Mouse (Mus musculus) left cerebral cortex, adult 2 months (tissue): ENCODE measurements around the gene Ranbp10. TPM values are rescaled to one million over a fixed set of nuclear protein-coding genes. Genes with fewer than 3 reads are reported as not detected.
"Not testable (repeated sequence)": the region's sequence is repeated elsewhere in the genome, so short reads cannot be mapped to it uniquely, and the experiment has no call there.

Experiments used
- DNase-seq, 2 experiments: peaks; one replicate each; pipeline ENCODE4 v3.0.0; 2021 to 2022; ENCODE audit warnings: low spot score in 2 of 2, mixed read lengths in 1 of 2; ENCODE audit errors: extremely low spot score in 1 of 2
- H3K27ac ChIP-seq: fragments of 200-600 bp; 2 replicates; pipeline ENCODE4 v1.8.1; 2022
- H3K4me3 ChIP-seq: fragments of 200-600 bp; 2 replicates; pipeline ENCODE4 v1.8.1; 2022
- CTCF ChIP-seq: fragments of 200-600 bp; IDR thresholded peaks from 2 replicates; pipeline ENCODE4 v1.8.1; 2022; ENCODE audit warnings: antibody characterized with exemption, mild to moderate bottlenecking, moderate library complexity
- intact Hi-C: fragments of 180-260 bp; cut with DNase I; formaldehyde crosslinking; loops from one replicate; pipeline ENCODE4 v1.15.1; 2025
- total RNA-seq, 2 experiments: library from RNA; stranded (reverse); gene quantifications; 2 replicates each; pipeline ENCODE4 v1.2.3; 2021

The Ranbp10 gene
- total RNA-seq, 2 experiments from 2014 or later, result 23.7 to 25.2 TPM

GRCm38 (mm10) chr8:105854715-105855216, 27.6 kb upstream of the Ranbp10 start, which contains the start of gene Thap11:
Gene Thap11 (plus strand): TSS chr8:105855132.
- TF ChIP-seq CTCF, result peak; percentile 90
- Histone ChIP-seq H3K4me3 (peak within 1 kb of the TSS; percentile 67), H3K27ac (peak within 1 kb of the TSS; percentile 98)
- intact Hi-C loops, result loop anchor here (2.0 to 5.0 kb wide), 3 partner anchors 76 to 158 kb away; partner anchors contain the start of gene Ddx28
- DNase-seq, result peak; percentile 88

DNA sequence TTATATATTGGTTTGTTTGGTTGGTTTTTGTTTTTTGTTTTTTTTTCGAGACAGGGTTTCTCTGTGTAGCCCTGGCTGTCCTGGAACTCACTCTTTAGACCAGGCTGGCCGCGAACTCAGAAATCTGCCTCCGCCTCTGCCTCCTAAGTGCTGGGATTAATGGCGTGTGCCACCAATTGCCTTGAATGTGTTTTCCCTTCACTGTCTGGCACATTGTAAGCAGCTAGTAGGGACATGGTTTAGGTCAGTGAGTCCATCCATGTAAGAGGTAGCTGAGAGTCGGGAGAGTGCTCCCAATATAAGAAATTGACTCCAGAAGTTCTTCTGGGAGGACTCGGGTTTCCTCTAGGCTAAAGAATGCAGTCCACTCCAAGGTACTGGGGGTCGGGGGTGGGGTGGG, 27.2 kb upstream of the Ranbp10 start:
- DNase-seq, result no peak
- Histone ChIP-seq H3K4me3 (no peak overlapping the region; the same call in none of the 2 replicates), H3K27ac (peak overlapping the region; percentile 45; the same call in 1 of the 2 replicates)
- TF ChIP-seq CTCF, result no peak
- intact Hi-C loops, result loop anchor here (2.0 to 5.0 kb wide), 3 partner anchors 76 to 158 kb away; partner anchors contain the start of gene Ddx28

DNA sequence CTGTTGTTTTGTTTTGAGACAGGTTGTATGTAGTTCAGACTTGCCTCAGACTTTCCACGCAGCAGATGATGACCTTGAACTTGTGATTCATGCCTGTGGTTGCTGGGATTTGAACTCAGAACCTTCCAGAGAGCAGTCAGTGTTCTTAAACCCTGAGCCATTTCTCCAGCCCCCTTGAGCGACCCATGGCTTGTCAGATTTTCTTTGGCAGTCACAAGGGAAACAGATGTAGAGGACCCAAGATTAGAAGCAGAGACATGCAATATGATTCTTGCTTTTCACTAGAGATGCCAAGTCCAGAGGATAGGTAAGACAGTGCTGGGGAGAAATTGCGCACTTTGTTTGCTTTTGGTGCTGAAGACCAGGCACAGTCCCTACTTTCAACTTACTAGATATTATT, 26.0 kb upstream of the Ranbp10 start, which contains the start of gene Cenpt:
Gene Cenpt (minus strand): TSS at position 101 of the 400 bp plus-strand sequence.
- Histone ChIP-seq H3K27ac (no peak within 1 kb of the TSS; the same call in 1 of the 2 replicates), H3K4me3 (no peak within 1 kb of the TSS)
- no peak for DNase-seq
- no peak for TF ChIP-seq CTCF
- intact Hi-C loops, result loop anchor here (5.0 kb wide), 2 partner anchors 141 to 159 kb away; partner anchors contain the start of gene Ddx28

DNA sequence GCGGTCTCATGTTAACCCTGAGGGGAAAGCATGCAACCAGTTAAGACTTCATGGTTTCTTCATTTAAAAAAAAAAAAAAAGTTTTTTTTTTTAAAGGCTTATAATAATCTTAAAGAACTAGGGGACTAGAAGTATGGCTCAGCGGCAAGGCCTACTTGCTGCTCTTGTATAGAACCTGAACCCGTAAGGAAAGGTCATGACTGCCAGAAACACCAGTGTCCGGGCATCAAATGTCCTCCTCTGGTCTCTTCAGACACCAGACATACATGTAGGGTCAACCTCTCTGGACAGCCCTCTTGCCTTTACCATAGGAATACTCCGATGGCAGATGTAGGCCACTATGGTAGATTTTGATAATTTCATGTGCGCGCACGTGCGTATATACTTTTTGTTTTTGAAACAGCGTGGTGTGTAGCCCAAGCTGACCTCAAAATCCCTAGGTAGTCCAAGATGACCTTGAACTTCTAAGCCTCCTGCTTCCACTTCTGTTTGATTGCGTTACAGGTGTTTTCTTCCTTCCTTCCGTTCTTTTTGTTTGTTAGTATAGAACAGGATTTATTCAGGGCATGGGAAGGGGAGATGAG, 25.1 kb upstream of the Ranbp10 start:
- Histone ChIP-seq H3K27ac (no peak overlapping the region; the same call in 1 of the 2 replicates), H3K4me3 (peak overlapping the region; percentile 70)
- intact Hi-C loops, result loop anchor here (5.0 kb wide), 2 partner anchors 140 to 160 kb away; partner anchors contain the start of gene Ddx28
- TF ChIP-seq CTCF, result no peak
- no peak for DNase-seq

GRCm38 (mm10) chr8:105851651-105852143, 24.5 kb upstream of the Ranbp10 start:
- Histone ChIP-seq H3K27ac (peak overlapping the region; percentile 67), H3K4me3 (peak overlapping the region; percentile 70)
- no peak for TF ChIP-seq CTCF

DNA sequence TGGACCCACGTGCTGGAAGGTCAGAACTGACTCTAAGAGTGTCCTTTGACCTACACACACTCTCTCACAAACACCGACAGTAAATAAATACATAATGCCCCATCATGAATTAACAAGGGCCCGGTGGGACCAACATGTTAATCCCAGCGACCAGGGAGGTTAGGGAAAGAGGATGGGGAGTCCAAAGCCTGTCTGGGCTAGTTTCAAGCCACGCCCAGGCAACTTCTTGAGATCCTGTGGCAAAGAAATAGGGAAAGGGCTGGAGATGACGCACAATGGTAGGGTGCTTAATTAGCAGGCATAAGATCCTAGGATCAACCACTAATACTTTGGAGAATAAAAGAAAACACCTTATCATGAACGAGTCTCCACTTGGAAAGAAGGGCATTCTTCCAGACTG, 23.5 kb upstream of the Ranbp10 start:
- Histone ChIP-seq H3K27ac (no peak overlapping the region), H3K4me3 (no peak overlapping the region)
- no peak for TF ChIP-seq CTCF
- no peak for DNase-seq
- intact Hi-C loops, result loop anchor here (5.0 kb wide), 2 partner anchors 138 to 162 kb away; partner anchors contain the start of gene Ddx28

More at GRCm38 (mm10) chr8:105851651-105852143, 24.5 kb upstream of the Ranbp10 start:
- DNase-seq, result peak; percentile 84 to 87
- intact Hi-C loops, result loop anchor here (5.0 kb wide), 2 partner anchors 139 to 161 kb away; partner anchors contain the start of gene Ddx28

DNA sequence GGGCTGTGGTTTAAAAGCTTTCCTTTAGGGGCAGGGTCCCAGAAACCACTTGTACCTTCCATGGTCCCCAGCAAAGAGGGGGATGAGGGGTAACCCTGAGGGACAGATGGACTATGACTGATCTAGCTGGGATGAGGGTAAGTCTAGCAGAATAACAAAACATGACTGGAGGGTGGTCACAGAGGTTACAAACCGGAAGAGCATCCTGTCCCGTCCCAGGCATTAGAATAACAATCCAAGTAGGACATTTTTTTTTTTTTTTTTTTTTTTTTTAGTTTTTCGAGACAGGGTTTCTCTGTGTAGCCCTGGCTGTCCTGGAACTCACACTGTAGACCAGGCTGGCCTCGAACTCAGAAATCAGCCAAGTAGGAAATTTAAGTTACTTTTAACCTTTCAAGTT, 22.9 kb upstream of the Ranbp10 start:
- Histone ChIP-seq H3K27ac (no peak overlapping the region), H3K4me3 (no peak overlapping the region)
- no peak for DNase-seq
- no peak for TF ChIP-seq CTCF
- intact Hi-C loops, result loop anchor here (5.0 kb wide), 2 partner anchors 138 to 162 kb away; partner anchors contain the start of gene Ddx28

GRCm38 (mm10) chr8:105846678-105847077, 19.5 kb upstream of the Ranbp10 start:
- Histone ChIP-seq H3K4me3 (no peak overlapping the region), H3K27ac (no peak overlapping the region)
- intact Hi-C loops, result no loop called here
- TF ChIP-seq CTCF, result no peak
- no peak for DNase-seq

DNA sequence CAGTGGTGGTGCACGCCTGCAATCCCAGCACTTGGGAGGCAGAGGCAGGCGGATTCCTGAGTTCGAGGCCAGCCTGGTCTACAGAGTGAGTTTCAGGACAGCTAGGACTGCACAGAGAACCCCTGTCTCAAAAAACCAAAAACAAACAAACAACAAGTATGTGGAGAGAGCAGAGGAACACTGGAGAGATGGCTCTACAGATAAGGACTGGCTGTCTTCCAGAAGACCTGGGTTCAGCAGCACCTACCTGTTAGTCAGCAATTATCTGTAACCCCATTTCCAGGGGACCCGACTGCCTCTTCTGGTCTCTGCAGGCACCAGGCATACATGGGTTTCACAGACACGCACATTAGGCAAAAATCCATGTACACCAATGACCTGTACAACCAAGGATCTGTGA, 12.1 kb upstream of the Ranbp10 start:
- TF ChIP-seq CTCF, result no peak
- Histone ChIP-seq H3K4me3 (no peak overlapping the region), H3K27ac (no peak overlapping the region)
- intact Hi-C loops, result loop anchor here (5.0 kb wide), 1 partner anchor 183 kb away; no protein-coding TSS in a partner anchor
- no peak for DNase-seq

DNA sequence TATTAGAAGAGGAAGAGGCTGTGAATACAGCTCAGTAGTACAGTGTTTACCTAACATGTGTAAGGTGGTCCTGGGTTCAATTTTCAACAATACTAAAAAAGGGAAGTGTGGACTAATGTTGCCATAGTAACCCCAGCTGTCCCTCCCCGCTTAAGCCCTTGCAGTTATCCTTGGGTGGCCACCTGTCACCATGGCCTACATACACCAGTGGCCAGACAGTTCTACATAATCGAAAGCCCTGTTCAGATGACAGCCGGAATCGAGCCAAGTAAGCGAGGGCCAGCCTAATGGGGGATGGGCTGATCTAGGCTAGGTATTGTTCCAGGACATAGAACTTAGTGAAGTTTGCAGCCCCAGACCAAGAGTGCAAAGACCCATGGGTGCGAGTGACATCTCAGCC, 9.8 kb upstream of the Ranbp10 start:
- H3K27ac ChIP-seq, result no peak overlapping the region
- intact Hi-C loops, result loop anchor here (5.0 kb wide), 1 partner anchor 185 kb away; no protein-coding TSS in a partner anchor
- no peak for TF ChIP-seq CTCF
- H3K4me3 ChIP-seq, result no peak overlapping the region
- no peak for DNase-seq

- DNase-seq, result peak; percentile 56 to 71
- no peak overlapping the region for H3K4me3 ChIP-seq
- peak; percentile 68 for TF ChIP-seq CTCF
- intact Hi-C loops, result loop anchor here (2.0 to 5.0 kb wide), 2 partner anchors 95 to 187 kb away; no protein-coding TSS in a partner anchor
- no peak overlapping the region for H3K27ac ChIP-seq
Observed at GRCm38 (mm10) chr8:105835318-105835717, 8.2 kb upstream of the Ranbp10 start.

DNA sequence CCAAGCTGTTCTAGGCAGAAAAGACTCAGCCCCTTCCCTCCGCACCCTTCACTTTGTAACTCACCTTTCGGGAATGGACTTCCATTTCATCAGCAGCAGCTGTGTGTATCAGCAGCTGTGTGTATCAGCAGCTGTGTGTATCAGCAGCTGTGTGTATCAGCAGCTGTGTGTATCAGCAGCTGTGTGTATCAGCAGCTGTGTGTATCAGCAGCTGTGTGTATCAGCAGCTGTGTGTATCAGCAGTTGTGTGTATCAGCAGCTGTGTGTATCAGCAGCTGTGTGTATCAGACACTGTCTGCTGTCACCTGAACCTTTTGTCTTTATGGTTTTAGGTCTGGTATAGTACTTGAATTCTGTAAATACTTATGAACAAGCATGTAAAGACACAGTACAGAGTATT, 6.6 kb upstream of the Ranbp10 start:
- H3K27ac ChIP-seq, H3K4me3 ChIP-seq, DNase-seq: not testable (repeated sequence)
- intact Hi-C loops, result loop anchor here (2.0 to 5.0 kb wide), 2 partner anchors 97 to 121 kb away; no protein-coding TSS in a partner anchor
